8 mouse cellular contexts compared by ENCODE assay signal in the genomic region with DNA sequence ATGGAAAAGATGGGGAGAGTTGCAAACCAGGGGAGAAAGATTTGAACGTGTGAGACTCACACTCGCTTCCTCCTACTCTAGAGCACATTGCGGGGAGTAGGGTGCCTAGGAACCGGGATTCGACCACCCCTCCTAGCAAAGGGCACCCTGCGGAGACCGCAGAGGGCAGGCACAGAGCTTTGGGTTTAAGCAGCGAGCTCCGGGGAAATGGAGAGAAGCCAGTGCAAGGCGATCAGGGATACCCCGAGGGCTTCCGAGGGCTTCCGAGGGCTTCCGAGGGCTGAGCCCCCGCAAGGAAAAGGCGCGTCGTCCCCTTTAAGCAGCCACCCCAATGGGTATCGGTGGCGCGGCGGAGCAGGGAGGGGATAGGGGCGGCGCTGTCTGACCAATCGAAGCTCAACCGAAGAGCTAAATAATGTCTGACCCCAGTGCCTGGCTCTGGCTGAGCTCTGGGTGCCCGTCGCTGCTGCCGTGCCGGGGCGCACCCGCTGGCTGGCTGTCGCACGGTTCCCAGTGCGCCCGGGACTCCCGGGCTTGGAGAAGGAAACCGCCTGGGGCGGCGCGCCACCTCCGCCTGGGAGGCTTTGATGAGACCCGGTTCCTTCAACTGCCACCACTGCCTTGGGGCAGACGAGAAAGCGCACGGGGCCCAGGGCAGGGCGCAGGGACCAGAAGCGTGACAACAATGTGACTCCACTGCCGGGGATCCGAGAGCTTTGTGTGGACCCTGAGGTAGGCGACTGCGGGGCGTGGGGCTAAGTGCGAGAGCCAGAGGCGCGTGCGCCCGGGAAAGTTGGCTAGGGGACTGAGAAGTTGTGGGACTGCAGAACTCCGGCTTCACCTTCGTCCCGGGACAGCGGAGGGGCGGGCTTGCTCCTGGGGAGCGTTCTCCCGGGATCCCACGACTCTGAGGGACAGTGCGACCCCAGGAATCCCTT. TPM values are rescaled to one million over a fixed set of nuclear protein-coding genes. Genes with fewer than 3 reads are reported as not detected.
DNase-seq lines count a peak whose midpoint lies in the region; ATAC-seq lines count a peak whose summit lies in the region.

No protein-coding gene starts in this region.

- H3K4me2 ChIP-seq in liver, embryonic 11.5 days: peak overlapping the region; percentile 72

- H3K27ac ChIP-seq in liver, embryonic 11.5 days (ENCODE audit: low read depth, low read length): no peak overlapping the region

- peak overlapping the region; percentile 54 for H3K4me3 ChIP-seq in liver, embryonic 11.5 days (ENCODE audit: low read depth, low read length)

- no peak overlapping the region for H3K9ac ChIP-seq in liver, embryonic 11.5 days (ENCODE audit: low read depth, low read length)

- no peaks in the 10 kb centered on the region for H3K36me3 ChIP-seq in liver, embryonic 11.5 days (ENCODE audit: control insufficient read depth, insufficient read depth, low read length)

- no peaks in the 10 kb centered on the region for H3K4me1 ChIP-seq in liver, embryonic 11.5 days (replicated peaks; ENCODE audit: control insufficient read depth, insufficient read depth, low read length)

- 2% methylated on average over 67 of the region's 67 CpGs for WGBS in liver, embryonic 11.5 days

- H3K9me3 ChIP-seq in liver, embryonic 11.5 days (ENCODE audit: control insufficient read depth, low read length): no peaks in the 10 kb centered on the region

- ATAC-seq in liver, embryonic 11.5 days (replicated peaks; ENCODE audit: low FRiP score): peak; percentile 49

- peak; percentile 96 for DNase-seq in heart, adult 11 months
- DNase-seq in heart, postnatal 25 days (ENCODE audit: low spot score): no peak
- DNase-seq in cerebellum, postnatal 10 days: peak; percentile 66 to 74
- DNase-seq in heart, adult 18-20 months: peak; percentile 59 to 69
- peak; percentile 63 for DNase-seq in kidney, adult 18-20 months
- peak; percentile 53 for DNase-seq in liver, embryonic 11.5 days (ENCODE audit: low spot score)
- DNase-seq in neural tube, embryonic 10.5 days (ENCODE audit: extremely low spot score, low spot score): peak; percentile 79
- no peak for DNase-seq in thymus, adult 18-20 months

- peaks cover 32% of the 10 kb centered on the region for H3K27me3 ChIP-seq in liver, embryonic 11.5 days (replicated peaks; ENCODE audit: control insufficient read depth, insufficient read depth, low read length)

- intact Hi-C loops in heart, postnatal 25 days (cut with DNase I): loop anchor here (5.0 to 10.0 kb wide), 3 partner anchors 191 to 1001 kb away; no protein-coding TSS in a partner anchor

RNA-seq across cellular contexts. Expression of gene Bdnf, which starts 18.9 kb away (rescaled TPM):
- 1 to 10 TPM; 3.8 to 5.5 TPM for total RNA-seq in heart, postnatal 25 days (2021)
- 1 to 10 TPM; 3.2 to 4.1 TPM for total RNA-seq in heart, adult 18-20 months (2021)
- polyA plus RNA-seq in liver, embryonic 11.5 days (2014; fragmentation: Nextera tagmentation; extraction: Ambion mirVana): 0.74 and 0.87 TPM in 2 replicates

Comparison
In these comparisons a context has a peak if more than half of its experiments do, and no peak if none do; other contexts are left out.
1. DNase-seq: peak in heart, adult 11 months (single experiment), cerebellum, postnatal 10 days (2 of 2), heart, adult 18-20 months (2 of 2), kidney, adult 18-20 months (single experiment), liver, embryonic 11.5 days (single experiment) and neural tube, embryonic 10.5 days (single experiment); none in heart, postnatal 25 days (single experiment) and thymus, adult 18-20 months (0 of 2).